Mouse (Mus musculus) testis, adult 2 months (tissue): ENCODE data around the gene Cep135. TPM values are rescaled to one million over a fixed set of nuclear protein-coding genes. Genes with fewer than 3 reads are reported as not detected.

Source experiments
- H3K27ac ChIP-seq: fragments of 200-500 bp; 2 replicates; pipeline ENCODE4 v1.5.1; 2012; ENCODE audit warnings: low read depth, low read length; ENCODE audit not compliant: control insufficient read depth, insufficient read depth
- H3K27me3 ChIP-seq: fragments of 200-500 bp; 2 replicates; pipeline ENCODE4 v1.6.1; 2012; ENCODE audit warnings: mild to moderate bottlenecking, low read length, moderate library complexity; ENCODE audit not compliant: control insufficient read depth, insufficient read depth
- H3K36me3 ChIP-seq: fragments of 200-500 bp; 2 replicates; pipeline ENCODE4 v1.6.1; 2012; ENCODE audit warnings: mild to moderate bottlenecking, low read length; ENCODE audit not compliant: control insufficient read depth, insufficient read depth
- H3K4me1 ChIP-seq: fragments of 200-500 bp; 2 replicates; pipeline ENCODE4 v1.6.1; 2012; ENCODE audit warnings: low read length; ENCODE audit not compliant: control insufficient read depth, insufficient read depth
- H3K4me3 ChIP-seq: fragments of 200-500 bp; 2 replicates; pipeline ENCODE4 v1.5.1; 2012; ENCODE audit warnings: low read depth, mild to moderate bottlenecking, low read length, moderate library complexity, mixed read lengths; ENCODE audit not compliant: control insufficient read depth
- CTCF ChIP-seq: fragments of 200-500 bp; IDR thresholded peaks from 2 replicates; pipeline ENCODE4 v1.5.1; 2012; ENCODE audit warnings: low read depth, mild to moderate bottlenecking, inconsistent platforms, low read length, moderate library complexity; ENCODE audit not compliant: control insufficient read depth, insufficient read depth, insufficient replicate concordance
- POLR2A ChIP-seq: fragments of 200-500 bp; IDR thresholded peaks from 2 replicates; pipeline ENCODE4 v1.6.1; 2012; ENCODE audit warnings: low read depth, mild to moderate bottlenecking, inconsistent platforms, low read length, moderate library complexity; ENCODE audit not compliant: control insufficient read depth
- polyA plus RNA-seq: library from polyadenylated mRNA; depleted of rRNA; stranded (reverse); fragments of >200 nt; gene quantifications from 2 replicates; pipeline ENCODE4 v1.2.3, GENCODE M21; 2012

Gene Cep135
- polyA plus RNA-seq, 1 experiment: 4.4 TPM

GRCm38 (mm10) chr5:76615276-76615675, 26.8 kb downstream of the Cep135 start:
- H3K36me3 ChIP-seq: peaks cover 4% of the 10 kb centered on the region
- no peak overlapping the region for H3K27ac ChIP-seq
- H3K4me1 ChIP-seq: no peaks in the 10 kb centered on the region
- H3K4me3 ChIP-seq: no peak overlapping the region
- H3K27me3 ChIP-seq: no peaks in the 10 kb centered on the region
- TF ChIP-seq CTCF: no peak
- TF ChIP-seq POLR2A: no peak

DNA sequence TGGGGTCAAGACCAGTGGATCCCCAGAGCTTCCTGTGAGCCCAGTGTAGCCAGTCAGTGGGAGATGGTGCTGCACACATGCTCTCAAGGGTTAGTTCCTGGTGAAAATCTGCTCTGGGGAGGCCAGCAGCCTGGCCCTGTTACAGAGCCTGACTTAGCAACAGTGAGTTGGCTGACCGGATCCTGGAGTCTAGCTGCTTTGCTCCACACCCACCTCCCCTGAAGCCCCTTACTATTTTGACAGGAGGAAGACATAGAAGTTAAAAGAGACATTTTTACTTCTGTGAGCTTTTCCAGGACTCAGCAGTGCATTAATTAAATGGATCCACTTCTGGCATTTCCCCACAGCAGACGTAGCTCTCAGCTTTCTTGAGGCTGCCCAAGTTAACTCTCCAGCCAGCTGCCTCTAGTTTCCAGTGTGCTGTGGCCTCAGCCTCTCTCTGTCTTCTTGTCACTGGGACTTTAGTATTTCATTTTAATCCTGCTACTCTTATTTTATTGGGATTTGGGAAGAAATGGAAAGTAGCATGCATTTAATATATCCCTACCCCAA, 27.8 kb downstream of the Cep135 start:
- Histone ChIP-seq H3K36me3 (peaks cover 3% of the 10 kb centered on the region), H3K27ac (no peak overlapping the region), H3K4me1 (no peaks in the 10 kb centered on the region), H3K27me3 (no peaks in the 10 kb centered on the region), H3K4me3 (no peak overlapping the region)
- no peak for TF ChIP-seq CTCF

DNA sequence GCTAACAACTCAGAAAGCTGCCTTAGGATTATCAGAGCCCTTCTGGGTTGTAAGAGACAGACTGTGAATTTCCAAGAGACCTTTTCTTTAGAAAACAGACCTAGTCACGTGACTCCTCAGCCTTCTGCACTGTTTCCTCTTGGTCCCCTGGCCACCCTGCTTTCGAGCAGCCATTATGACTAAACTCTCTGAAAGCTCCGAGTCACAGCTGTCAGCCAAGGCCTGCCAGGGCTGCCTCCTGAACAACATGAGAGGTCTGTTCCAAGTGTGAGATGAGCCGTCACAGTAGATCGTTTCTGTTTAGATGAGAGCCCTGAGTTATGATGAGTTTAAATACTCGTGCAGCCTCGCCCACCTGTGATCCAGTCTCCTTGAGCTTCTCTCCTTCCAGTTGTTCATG, 30.3 kb downstream of the Cep135 start:
- H3K4me3 ChIP-seq: no peak overlapping the region
- H3K36me3 ChIP-seq: peaks cover 2% of the 10 kb centered on the region; the same call in 1 of the 2 replicates
- TF ChIP-seq CTCF (no peak), POLR2A (no peak)
- H3K4me1 ChIP-seq: no peaks in the 10 kb centered on the region
- no peak overlapping the region for H3K27ac ChIP-seq
- H3K27me3 ChIP-seq: no peaks in the 10 kb centered on the region

- Histone ChIP-seq H3K27ac (no peak overlapping the region), H3K36me3 (peaks cover 2% of the 10 kb centered on the region; the same call in 1 of the 2 replicates), H3K27me3 (no peaks in the 10 kb centered on the region), H3K4me3 (no peak overlapping the region), H3K4me1 (no peaks in the 10 kb centered on the region)
- TF ChIP-seq CTCF (no peak), POLR2A (no peak)
Observed at GRCm38 (mm10) chr5:76623759-76624158, 35.3 kb downstream of the Cep135 start.

DNA sequence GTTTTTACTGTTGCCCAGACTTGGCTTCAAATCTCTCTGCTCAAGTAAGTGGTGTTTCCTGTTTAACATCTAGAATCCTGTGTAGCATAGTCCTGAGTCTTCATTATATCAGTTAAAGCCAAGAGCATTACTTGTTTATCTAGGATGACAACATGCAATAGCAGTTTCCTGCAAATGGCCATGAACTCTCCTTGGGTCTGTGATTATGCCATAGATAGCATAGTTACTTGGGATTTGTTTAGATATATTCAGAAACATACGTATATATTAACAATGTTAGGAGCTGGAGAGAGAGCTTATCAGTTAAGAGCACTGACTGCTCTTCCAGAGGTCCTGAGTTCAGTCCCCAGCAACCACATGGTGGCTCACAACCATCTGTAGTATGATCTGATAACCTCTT, 39.3 kb downstream of the Cep135 start:
- Histone ChIP-seq H3K27ac (no peak overlapping the region), H3K4me1 (no peaks in the 10 kb centered on the region), H3K36me3 (no peaks in the 10 kb centered on the region; the same call in 1 of the 2 replicates), H3K27me3 (no peaks in the 10 kb centered on the region), H3K4me3 (no peak overlapping the region)
- TF ChIP-seq POLR2A (no peak), CTCF (no peak)

DNA sequence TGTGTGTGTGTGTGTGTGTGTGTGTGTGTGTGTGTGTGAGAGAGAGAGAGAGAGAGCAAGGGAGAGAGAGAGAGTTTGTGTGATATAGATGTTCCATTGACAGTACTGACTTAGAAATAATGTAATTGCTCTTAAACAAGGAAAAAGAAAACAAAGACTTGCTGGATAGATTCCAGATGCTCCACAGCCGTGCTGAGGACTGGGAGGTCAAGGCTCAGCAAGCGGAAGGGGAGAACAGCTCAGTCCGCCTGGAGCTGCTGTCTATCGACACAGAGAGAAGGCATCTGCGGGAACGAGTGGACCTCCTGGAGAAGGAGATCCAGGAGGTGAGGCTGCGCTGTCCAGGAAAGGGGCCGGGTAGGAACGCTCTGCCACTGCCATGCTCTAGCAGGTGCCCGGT, 45.5 kb downstream of the Cep135 start:
- no peak overlapping the region for H3K27ac ChIP-seq
- no peaks in the 10 kb centered on the region for H3K27me3 ChIP-seq
- no peaks in the 10 kb centered on the region for H3K4me1 ChIP-seq
- peaks cover 3% of the 10 kb centered on the region for H3K36me3 ChIP-seq
- H3K4me3 ChIP-seq: no peak overlapping the region
- TF ChIP-seq POLR2A (no peak), CTCF (no peak)

DNA sequence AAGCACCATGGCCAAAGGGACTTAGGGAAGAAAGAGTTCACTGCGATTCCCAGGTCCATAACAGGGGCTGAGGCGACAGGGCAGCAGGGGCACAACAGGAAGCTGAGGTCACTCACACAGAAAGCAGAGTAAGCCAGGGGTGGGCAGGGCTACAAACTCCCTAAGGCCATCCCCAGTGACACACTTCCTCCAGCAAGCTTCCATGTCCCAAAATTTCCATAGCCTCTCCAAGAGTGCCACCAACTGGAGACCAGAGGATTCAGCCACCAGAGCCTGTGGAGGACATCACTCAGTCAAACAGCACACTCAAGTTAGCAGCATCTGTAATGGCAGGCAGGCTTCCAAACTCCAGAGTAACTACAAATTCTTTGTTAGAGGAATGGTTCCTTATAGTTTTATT, 47.1 kb downstream of the Cep135 start:
- Histone ChIP-seq H3K4me1 (no peaks in the 10 kb centered on the region), H3K27me3 (no peaks in the 10 kb centered on the region), H3K36me3 (peaks cover 6% of the 10 kb centered on the region), H3K27ac (no peak overlapping the region), H3K4me3 (no peak overlapping the region)
- no peak for TF ChIP-seq POLR2A
- no peak for TF ChIP-seq CTCF

DNA sequence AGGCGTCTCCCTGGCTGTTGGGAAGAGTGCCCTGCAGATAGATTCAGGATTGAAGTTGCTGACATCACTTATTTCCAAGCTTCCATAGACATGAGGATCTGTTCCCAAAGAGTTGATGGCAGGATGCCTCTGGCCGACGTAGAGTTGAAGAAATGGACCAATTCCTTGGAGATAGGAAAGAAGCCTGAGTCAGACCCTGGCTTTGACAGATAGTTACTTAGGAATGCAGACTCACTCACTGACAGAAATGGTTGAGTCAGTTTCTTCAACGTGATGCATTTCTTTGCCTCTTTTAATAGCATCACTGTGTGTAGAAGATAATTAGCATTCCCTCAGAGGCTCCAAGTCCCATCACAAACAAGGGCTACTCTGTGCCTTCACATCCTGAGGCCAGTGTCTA, 53.6 kb downstream of the Cep135 start:
- no peaks in the 10 kb centered on the region for H3K27me3 ChIP-seq
- no peak overlapping the region for H3K27ac ChIP-seq
- H3K36me3 ChIP-seq: peaks cover 9% of the 10 kb centered on the region
- TF ChIP-seq CTCF (no peak), POLR2A (no peak)
- H3K4me3 ChIP-seq: no peak overlapping the region
- no peaks in the 10 kb centered on the region for H3K4me1 ChIP-seq
